Mouse (Mus musculus) neural tube, embryonic 14.5 days (tissue): ENCODE data around the gene Vasp. TPM values are rescaled to one million over a fixed set of nuclear protein-coding genes. Genes with fewer than 3 reads are reported as not detected.

ENCODE experiments used
- ATAC-seq: fragments of 200-750 bp; cut with Nextera tagmentation; 2 replicates; pipeline ENCODE4 v1.8.0; 2017; ENCODE audit warnings: low read depth, mild to moderate bottlenecking, moderate TSS enrichment, moderate library complexity
- H3K27ac ChIP-seq: fragments of 300-500 bp; sonication (generic); 2 replicates; pipeline ENCODE4 v1.5.1; 2014; ENCODE audit warnings: low read depth, mild to moderate bottlenecking, control low read depth, low read length, moderate library complexity, mixed read lengths
- H3K27me3 ChIP-seq: fragments of 300-500 bp; sonication (generic); 2 replicates; pipeline ENCODE4 v1.6.1; 2014; ENCODE audit warnings: low read length; ENCODE audit not compliant: control insufficient read depth, insufficient read depth
- H3K36me3 ChIP-seq: fragments of 300-500 bp; sonication (generic); 2 replicates; pipeline ENCODE4 v1.6.1; 2014; ENCODE audit warnings: low read length, mixed read lengths; ENCODE audit not compliant: control insufficient read depth, insufficient read depth
- H3K4me1 ChIP-seq: fragments of 300-500 bp; sonication (generic); 2 replicates; pipeline ENCODE4 v1.6.1; 2014; ENCODE audit warnings: low read length; ENCODE audit not compliant: control insufficient read depth, insufficient read depth
- H3K4me2 ChIP-seq: fragments of 300-500 bp; sonication (generic); 2 replicates; pipeline ENCODE4 v1.6.1; 2014; ENCODE audit warnings: mild to moderate bottlenecking, low read depth, low read length, control low read depth
- H3K4me3 ChIP-seq: fragments of 300-500 bp; sonication (generic); 2 replicates; pipeline ENCODE4 v1.5.1; 2014; ENCODE audit warnings: low read depth, low read length, control low read depth, mixed read lengths
- H3K9ac ChIP-seq: fragments of 300-500 bp; sonication (generic); replicated peaks from 2 replicates; pipeline ENCODE4 v1.6.1; 2014; ENCODE audit warnings: low read depth, mild to moderate bottlenecking, control low read depth, low read length, mixed read lengths
- H3K9me3 ChIP-seq: fragments of 300-500 bp; sonication (generic); 2 replicates; pipeline ENCODE4 v1.6.1; 2016; ENCODE audit warnings: low read length; ENCODE audit not compliant: control insufficient read depth
- WGBS: fragments of 180-500 bp; shearing (Covaris S2); extraction: QIAGEN DNeasy Blood & Tissue Kit; methylation state at CpG from one replicate; pipeline ENCODE4 v1.1.7; 2014; 5-methylcytosine and 5-hydroxymethylcytosine counted together
- polyA plus RNA-seq: library from polyadenylated mRNA; unstranded; fragments of >200 nt; fragmentation: Nextera tagmentation; extraction: Ambion mirVana; gene quantifications from 2 replicates; pipeline ENCODE4 v1.2.1, GENCODE M21; 2014

The Vasp gene
- polyA plus RNA-seq, 1 experiment from 2014 or later, result 17.4 TPM

GRCm38 (mm10) chr7:19247511-19247910 lies 24.1 kb downstream of the Vasp start:
- no peaks in the 10 kb centered on the region for H3K27me3 ChIP-seq
- H3K9me3 ChIP-seq, result no peaks in the 10 kb centered on the region
- peaks cover 8% of the 10 kb centered on the region; the same call in 1 of the 2 replicates for H3K36me3 ChIP-seq
- H3K27ac ChIP-seq, result no peak overlapping the region
- H3K9ac ChIP-seq, result no peak overlapping the region
- 98% methylated on average over 2 of the region's 2 CpGs for WGBS
- no peak overlapping the region for H3K4me3 ChIP-seq
- no peaks in the 10 kb centered on the region for H3K4me1 ChIP-seq
- H3K4me2 ChIP-seq, result no peak overlapping the region
- no peak for ATAC-seq

- Histone ChIP-seq H3K4me2 (no peak overlapping the region), H3K36me3 (peaks cover 8% of the 10 kb centered on the region; the same call in 1 of the 2 replicates), H3K9ac (no peak overlapping the region), H3K9me3 (no peaks in the 10 kb centered on the region), H3K27ac (no peak overlapping the region), H3K4me1 (no peaks in the 10 kb centered on the region), H3K27me3 (no peaks in the 10 kb centered on the region), H3K4me3 (no peak overlapping the region)
- 96% methylated on average over 1 of the region's 1 CpGs for WGBS
- no peak for ATAC-seq
Observed at GRCm38 (mm10) chr7:19246855-19247254, 24.8 kb downstream of the Vasp start.

GRCm38 (mm10) chr7:19245083-19245482 lies 26.5 kb downstream of the Vasp start:
- Histone ChIP-seq H3K9ac (no peak overlapping the region), H3K9me3 (no peaks in the 10 kb centered on the region), H3K27ac (no peak overlapping the region), H3K4me3 (no peak overlapping the region), H3K36me3 (peaks cover 8% of the 10 kb centered on the region; the same call in 1 of the 2 replicates), H3K4me2 (no peak overlapping the region), H3K27me3 (no peaks in the 10 kb centered on the region), H3K4me1 (no peaks in the 10 kb centered on the region)
- WGBS, result 90% methylated on average over 3 of the region's 3 CpGs
- no peak for ATAC-seq

- WGBS, result 52% methylated on average over 5 of the region's 5 CpGs
- H3K9ac ChIP-seq, result no peak overlapping the region
Observed at GRCm38 (mm10) chr7:19243858-19244257, 27.8 kb downstream of the Vasp start.

GRCm38 (mm10) chr7:19242005-19242404 lies 29.6 kb downstream of the Vasp start:
- Histone ChIP-seq H3K4me2 (no peak overlapping the region), H3K4me3 (no peak overlapping the region), H3K9ac (no peak overlapping the region), H3K9me3 (no peaks in the 10 kb centered on the region), H3K27me3 (no peaks in the 10 kb centered on the region), H3K36me3 (peaks cover 8% of the 10 kb centered on the region; the same call in 1 of the 2 replicates), H3K4me1 (no peaks in the 10 kb centered on the region), H3K27ac (no peak overlapping the region)
- ATAC-seq, result no peak
- 89% methylated on average over 1 of the region's 1 CpGs for WGBS

More at GRCm38 (mm10) chr7:19243858-19244257, 27.8 kb downstream of the Vasp start:
- no peak for ATAC-seq
- no peak overlapping the region for H3K4me3 ChIP-seq
- no peak overlapping the region for H3K27ac ChIP-seq
- peaks cover 8% of the 10 kb centered on the region; the same call in 1 of the 2 replicates for H3K36me3 ChIP-seq
- H3K27me3 ChIP-seq, result no peaks in the 10 kb centered on the region
- H3K4me2 ChIP-seq, result no peak overlapping the region
- H3K9me3 ChIP-seq, result no peaks in the 10 kb centered on the region
- H3K4me1 ChIP-seq, result no peaks in the 10 kb centered on the region

GRCm38 (mm10) chr7:19240905-19241463 lies 30.6 kb downstream of the Vasp start:
- H3K4me1 ChIP-seq, result no peaks in the 10 kb centered on the region
- no peak overlapping the region for H3K27ac ChIP-seq
- H3K36me3 ChIP-seq, result peaks cover 5% of the 10 kb centered on the region; the same call in 1 of the 2 replicates
- WGBS, result 89% methylated on average over 8 of the region's 8 CpGs
- H3K9me3 ChIP-seq, result no peaks in the 10 kb centered on the region
- no peak overlapping the region for H3K4me3 ChIP-seq
- no peaks in the 10 kb centered on the region for H3K27me3 ChIP-seq
- no peak overlapping the region for H3K9ac ChIP-seq
- no peak for ATAC-seq
- no peak overlapping the region for H3K4me2 ChIP-seq

GRCm38 (mm10) chr7:19239986-19240385 lies 31.6 kb downstream of the Vasp start:
- no peaks in the 10 kb centered on the region for H3K4me1 ChIP-seq
- no peak overlapping the region for H3K9ac ChIP-seq
- no peaks in the 10 kb centered on the region for H3K27me3 ChIP-seq
- H3K27ac ChIP-seq, result no peak overlapping the region
- no peak for ATAC-seq
- WGBS, result 56% methylated on average over 4 of the region's 4 CpGs
- H3K4me3 ChIP-seq, result no peak overlapping the region
- H3K4me2 ChIP-seq, result no peak overlapping the region
- no peaks in the 10 kb centered on the region for H3K36me3 ChIP-seq
- no peaks in the 10 kb centered on the region for H3K9me3 ChIP-seq

GRCm38 (mm10) chr7:19239423-19239822 lies 32.2 kb downstream of the Vasp start:
- H3K27ac ChIP-seq, result no peak overlapping the region
- no peaks in the 10 kb centered on the region for H3K9me3 ChIP-seq
- peak; percentile 90 for ATAC-seq
- 4% methylated on average over 1 of the region's 1 CpGs for WGBS
- no peaks in the 10 kb centered on the region for H3K4me1 ChIP-seq
- no peak overlapping the region for H3K4me3 ChIP-seq
- H3K36me3 ChIP-seq, result no peaks in the 10 kb centered on the region
- H3K4me2 ChIP-seq, result no peak overlapping the region
- H3K9ac ChIP-seq, result no peak overlapping the region
- no peaks in the 10 kb centered on the region for H3K27me3 ChIP-seq

- Histone ChIP-seq H3K4me2 (no peak overlapping the region), H3K4me1 (no peaks in the 10 kb centered on the region), H3K9me3 (no peaks in the 10 kb centered on the region), H3K4me3 (no peak overlapping the region), H3K9ac (no peak overlapping the region), H3K36me3 (no peaks in the 10 kb centered on the region), H3K27me3 (no peaks in the 10 kb centered on the region), H3K27ac (no peak overlapping the region)
- 100% methylated on average over 4 of the region's 4 CpGs for whole genome bisulfite sequencing
- ATAC-seq, result no peak
Observed at GRCm38 (mm10) chr7:19238344-19238743, 33.3 kb downstream of the Vasp start.
